Mouse (Mus musculus) frontal cortex, postnatal 10 days (tissue): ENCODE data around the gene Ctf2.

Source experiments
- DNase-seq, 2 experiments: peaks; one replicate each; pipeline ENCODE4 v3.0.0; 2022; ENCODE audit warnings: low spot score in 2 of 2, mixed read lengths in 1 of 2

The Ctf2 gene

GRCm38 (mm10) chr7:127760478-127760877 is 28.5 kb upstream of the Ctf2 start:
- DNase-seq: no peak

- no peak for DNase-seq
These were observed 27.8 kb upstream of the Ctf2 start for GRCm38 (mm10) chr7:127759716-127760115.

- no peak for DNase-seq
These were observed 21.8 kb upstream of the Ctf2 start for GRCm38 (mm10) chr7:127753741-127754140.

- no peak for DNase-seq
These were observed 21.2 kb upstream of the Ctf2 start for GRCm38 (mm10) chr7:127753158-127753557.

- no peak for DNase-seq
These were observed 20.1 kb upstream of the Ctf2 start for GRCm38 (mm10) chr7:127752069-127752468.

- DNase-seq: no peak
These were observed 19.7 kb upstream of the Ctf2 start for GRCm38 (mm10) chr7:127751619-127752018.

- DNase-seq: peak in 1 of 2 experiments; percentile 32
These were observed 18.5 kb upstream of the Ctf2 start for GRCm38 (mm10) chr7:127750131-127751127.

GRCm38 (mm10) chr7:127748235-127748560 is 16.2 kb upstream of the Ctf2 start:
- DNase-seq: no peak

- no peak for DNase-seq
These were observed 15.7 kb upstream of the Ctf2 start for GRCm38 (mm10) chr7:127747559-127748234.

GRCm38 (mm10) chr7:127746494-127747491 is 14.8 kb upstream of the Ctf2 start:
- DNase-seq: peak in 1 of 2 experiments; percentile 50

GRCm38 (mm10) chr7:127745652-127746493 is 13.9 kb upstream of the Ctf2 start:
- DNase-seq: peak; percentile 96 to 98

GRCm38 (mm10) chr7:127745251-127745651 is 13.3 kb upstream of the Ctf2 start:
- DNase-seq: peak; percentile 92 to 95

- DNase-seq: peak in 1 of 2 experiments; percentile 74
These were observed 12.5 kb upstream of the Ctf2 start, which contains the start of gene Fbxl19 for GRCm38 (mm10) chr7:127744366-127745045. TSS of gene Fbxl19 (plus strand) at chr7:127744543.

GRCm38 (mm10) chr7:127730170-127730569 is 1.8 kb downstream of the Ctf2 start:
- DNase-seq: no peak

GRCm38 (mm10) chr7:127727898-127728297 is 4.1 kb downstream of the Ctf2 start:
- no peak for DNase-seq

- no peak for DNase-seq
These were observed 6.0 kb downstream of the Ctf2 start for GRCm38 (mm10) chr7:127725924-127726323.

GRCm38 (mm10) chr7:127725490-127725889 is 6.5 kb downstream of the Ctf2 start:
- no peak for DNase-seq

- no peak for DNase-seq
These were observed 12.7 kb downstream of the Ctf2 start for GRCm38 (mm10) chr7:127719258-127719657.

- DNase-seq: no peak
These were observed 13.6 kb downstream of the Ctf2 start for GRCm38 (mm10) chr7:127718339-127718738.

GRCm38 (mm10) chr7:127716992-127717391 is 15.0 kb downstream of the Ctf2 start:
- peak in 1 of 2 experiments; percentile 61 for DNase-seq
